Comparison of ENCODE assay signal across 16 mouse cellular contexts in genomic region chr9:69668475-69669090, GRCm38 (mm10).
DNase-seq lines count a peak whose midpoint lies in the region; ATAC-seq and TF ChIP-seq lines count a peak whose summit lies in the region.
"Had no signal": no experiment of that assay in that cellular context is flagged by ENCODE, and none has a peak within 500 bp of the region (broad histone marks: within the 10 kb centered on the region; RNA-seq: fewer than 3 reads in every experiment).

No protein-coding gene starts in this region.

- 2% methylated on average over 9 of the region's 9 CpGs for WGBS in midbrain, embryonic 10.5 days
- 28% methylated on average over 9 of the region's 9 CpGs for WGBS in midbrain, postnatal 0 days

- no peaks in the 10 kb centered on the region for H3K9me3 ChIP-seq in midbrain, embryonic 10.5 days (replicated peaks)
- no peaks in the 10 kb centered on the region for H3K9me3 ChIP-seq in midbrain, postnatal 0 days (ENCODE audit: low read length)
- H3K9me3 ChIP-seq: embryonic facial prominence, embryonic 10.5 days; forebrain, embryonic 13.5 days; neural tube, embryonic 12.5 days had no signal

- 0 out of 2 replicates have a peak overlapping the region, but pooled peaks have one; percentile 9 for H3K27ac ChIP-seq in midbrain, embryonic 10.5 days (replicated peaks)
- H3K27ac ChIP-seq in midbrain, postnatal 0 days (ENCODE audit: low read depth, low read length), result no peak overlapping the region
- H3K27ac ChIP-seq: embryonic facial prominence, embryonic 10.5 days; forebrain, embryonic 13.5 days; neural tube, embryonic 12.5 days had no signal

- no peaks in the 10 kb centered on the region for H3K36me3 ChIP-seq in midbrain, embryonic 10.5 days
- H3K36me3 ChIP-seq in midbrain, postnatal 0 days (ENCODE audit: insufficient read depth, low read length), result no peaks in the 10 kb centered on the region
- H3K36me3 ChIP-seq: embryonic facial prominence, embryonic 10.5 days; neural tube, embryonic 12.5 days had no signal

- H3K4me2 ChIP-seq in midbrain, postnatal 0 days (ENCODE audit: low read depth, low read length, poor library complexity, severe bottlenecking), result no peak overlapping the region
- H3K4me2 ChIP-seq: liver, embryonic 11.5 days had no signal

- peaks cover 54% of the 10 kb centered on the region for H3K4me1 ChIP-seq in midbrain, embryonic 10.5 days
- H3K4me1 ChIP-seq in midbrain, postnatal 0 days (ENCODE audit: insufficient read depth, low read length), result peaks cover 5% of the 10 kb centered on the region

- H3K27me3 ChIP-seq in midbrain, embryonic 10.5 days (ENCODE audit: low read depth, poor library complexity, severe bottlenecking), result peaks cover 87% of the 10 kb centered on the region
- peaks cover 13% of the 10 kb centered on the region for H3K27me3 ChIP-seq in midbrain, postnatal 0 days (ENCODE audit: insufficient read depth, low read length)

- no peak overlapping the region for H3K4me3 ChIP-seq in midbrain, embryonic 10.5 days
- H3K4me3 ChIP-seq in midbrain, postnatal 0 days (ENCODE audit: low read depth, low read length), result no peak overlapping the region
- H3K4me3 ChIP-seq: forebrain, embryonic 13.5 days; neural tube, embryonic 12.5 days had no signal

- DNase-seq in midbrain, embryonic 10.5 days (ENCODE audit: low spot score), result no peak
- no peak for DNase-seq in midbrain, postnatal 0 days (ENCODE audit: low spot score)
- peak; percentile 44 for DNase-seq in R1 (ENCODE audit: low read depth, low spot score)
- DNase-seq in thymus, postnatal 36 days, result peak; percentile 44 to 56
- no peak for DNase-seq in ovary, postnatal 36 days (ENCODE audit: low spot score)
- DNase-seq in left cerebral cortex, adult 8-10 months (ENCODE audit: low spot score in 2 of 2), result no peak
- DNase-seq: cerebellum, adult 11 months; cerebellum, postnatal 25 days; lung, adult 2 months; lung, postnatal 36 days; right cerebral cortex, postnatal 25 days had no signal

- ATAC-seq in midbrain, postnatal 0 days (ENCODE audit: low FRiP score), result no peak
- ATAC-seq in inflammation-experienced regulatory T-cells, adult 6 months, result peak; percentile 21
- ATAC-seq: forebrain, embryonic 13.5 days had no signal

- H3K9ac ChIP-seq in midbrain, postnatal 0 days (replicated peaks; ENCODE audit: low read length, poor library complexity, severe bottlenecking), result no peak overlapping the region
- H3K9ac ChIP-seq: forebrain, embryonic 13.5 days; neural tube, embryonic 12.5 days had no signal

- TF ChIP-seq CTCF in midbrain, postnatal 0 days (IDR thresholded peaks at IDR 0.05), result no peak

Comparison
In these comparisons a context has a peak if more than half of its experiments do, and no peak if none do; other contexts are left out.
1. DNase-seq: peak in R1 (single experiment) and thymus, postnatal 36 days (2 of 2); none in midbrain, embryonic 10.5 days (single experiment), midbrain, postnatal 0 days (single experiment), ovary, postnatal 36 days (single experiment) and left cerebral cortex, adult 8-10 months (0 of 2).